Mouse (Mus musculus) G1E (cell line): ENCODE measurements around the gene Timm17b.
"Not testable (repeated sequence)": the region's sequence is repeated elsewhere in the genome, so short reads cannot be mapped to it uniquely, and the experiment has no call there.

ENCODE experiments used
- CTCF ChIP-seq: IDR thresholded peaks from 2 replicates; pipeline ENCODE4 v1.5.1; 2012; ENCODE audit warnings: low read depth, low read length, inconsistent platforms, mixed read lengths
- GATA1 ChIP-seq: IDR thresholded peaks from 2 replicates; pipeline ENCODE4 v1.6.1; 2012; ENCODE audit warnings: borderline replicate concordance, low read length, inconsistent platforms, mixed read lengths
- GATA2 ChIP-seq: IDR thresholded peaks from 2 replicates; pipeline ENCODE4 v1.6.1; 2012; ENCODE audit warnings: low read depth, low read length, inconsistent platforms, borderline replicate concordance
- POLR2AphosphoS5 ChIP-seq: IDR thresholded peaks from 2 replicates; pipeline ENCODE4 v1.6.1; 2012; ENCODE audit warnings: low read depth, low read length, inconsistent platforms; ENCODE audit not compliant: insufficient replicate concordance
- TAL1 ChIP-seq: conservative IDR thresholded peaks from 2 replicates; pipeline ENCODE4 v1.6.1; 2012; ENCODE audit warnings: low read depth, low read length, inconsistent platforms, mixed read lengths

GRCm38 (mm10) chrX:7917960-7918359 lies 18.8 kb downstream of the Timm17b start:
- not testable (repeated sequence) for TF ChIP-seq CTCF, GATA1, GATA2, POLR2AphosphoS5, TAL1
